Mouse (Mus musculus) E14TG2a.4 (cell line): ENCODE results near the gene Mark1.

Experiments used
- CTCF ChIP-seq: conservative IDR thresholded peaks from 2 replicates; pipeline ENCODE4 v1.5.1; 2014; ENCODE audit warnings: low read length
- POU5F1 ChIP-seq: IDR thresholded peaks from 2 replicates; pipeline ENCODE4 v1.6.1; 2014; ENCODE audit warnings: low read length, borderline replicate concordance

DNA sequence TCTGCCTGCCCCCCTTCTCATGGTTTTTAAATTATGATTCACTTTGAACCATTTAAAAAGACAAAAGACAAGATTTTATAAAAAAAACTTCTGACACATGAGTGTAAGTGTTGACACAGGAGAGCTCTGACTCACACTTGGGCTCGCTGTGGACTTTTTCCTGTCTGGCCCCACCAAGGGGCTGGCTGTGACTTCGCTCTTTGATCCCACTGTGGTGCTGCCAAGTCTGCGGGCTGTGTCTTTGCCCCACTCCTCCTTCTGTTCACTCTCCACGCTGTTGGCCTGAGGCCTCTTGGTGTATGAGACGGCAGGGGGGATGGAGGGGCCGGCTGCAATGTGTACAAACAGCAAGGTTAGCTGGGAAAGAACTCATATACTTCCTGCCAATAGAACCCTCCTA lies 87.5 kb downstream of the Mark1 start:
- TF ChIP-seq CTCF (no peak), POU5F1 (no peak)
